Mouse (Mus musculus) heart, postnatal 25 days (tissue): ENCODE results near the gene Snap23. TPM values are rescaled to one million over a fixed set of nuclear protein-coding genes. Genes with fewer than 3 reads are reported as not detected.

Source experiments
- DNase-seq: peaks from one replicate; pipeline ENCODE4 v3.0.0; 2022; ENCODE audit warnings: low spot score
- intact Hi-C: fragments of 180-260 bp; cut with DNase I; formaldehyde crosslinking; loops from one replicate; pipeline ENCODE4 v1.15.1; 2025
- total RNA-seq, 2 experiments: library from RNA; stranded (reverse); gene quantifications; 2 replicates each; pipeline ENCODE4 v1.2.3; 2021

The Snap23 gene
- total RNA-seq, 2 experiments from 2014 or later: 58.5 to 63.4 TPM

GRCm38 (mm10) chr2:120640835-120641234 lies 73.4 kb downstream of the Snap23 start:
- intact Hi-C loops: no loop called here
- DNase-seq: no peak

DNA sequence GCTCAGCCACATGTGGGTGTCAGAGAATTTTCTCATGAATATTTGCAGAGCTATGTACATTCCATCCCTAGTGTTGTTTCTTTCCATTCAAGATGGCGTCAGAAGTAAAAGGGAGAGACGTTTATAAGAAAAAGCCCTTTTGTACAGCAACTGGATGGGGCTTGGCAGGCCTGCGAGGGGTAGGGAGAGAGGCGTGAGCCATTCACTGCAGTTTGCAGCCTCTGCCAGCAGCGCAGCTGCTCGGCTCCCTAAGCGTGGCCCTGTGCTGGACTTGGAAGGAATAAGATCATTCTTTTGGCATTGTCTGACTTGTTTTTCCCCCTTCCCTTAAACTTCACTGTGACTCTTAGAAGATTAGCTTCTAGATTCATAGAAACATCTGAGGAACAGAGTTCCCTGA lies 76.4 kb downstream of the Snap23 start:
- intact Hi-C loops: no loop called here
- peak; percentile 76 for DNase-seq

GRCm38 (mm10) chr2:120646777-120647176 lies 79.3 kb downstream of the Snap23 start:
- intact Hi-C loops: no loop called here
- DNase-seq: peak; percentile 30

Other genes with a start within 250 kb of the Snap23 start
- gene Vps39, start 214.5 kb upstream of the Snap23 start, total RNA-seq: 10 to 100 TPM; 27.0 to 37.8 TPM
- 10 to 100 TPM; 23.1 to 25.2 TPM for gene Ganc, start 163.8 kb upstream of the Snap23 start, total RNA-seq
- gene Tmem87a, start 163.6 kb upstream of the Snap23 start, total RNA-seq: 10 to 100 TPM; 16.3 to 17.5 TPM
- 1 to 10 TPM; 1.1 to 1.7 TPM for gene Capn3, start 111.7 kb upstream of the Snap23 start, total RNA-seq
- 100 to 1,000 TPM; 423 to 433 TPM for gene Zfp106, start 3.8 kb upstream of the Snap23 start, total RNA-seq
- 1 to 10 TPM; 8.6 to 9.3 TPM for gene Haus2, start 41.7 kb downstream of the Snap23 start, total RNA-seq
- 10 to 100 TPM; 14.6 to 15.3 TPM for gene Lrrc57, start 41.8 kb downstream of the Snap23 start, total RNA-seq
- 1 to 10 TPM; 8.2 to 9.7 TPM for gene Stard9, start 61.5 kb downstream of the Snap23 start, total RNA-seq